Mouse (Mus musculus): ENCODE measurements around the gene Stag1. TPM values are rescaled to one million over a fixed set of nuclear protein-coding genes. Genes with fewer than 3 reads are reported as not detected.

Stag1 gene
- polyA plus RNA-seq, 1 experiment from 2014 or later = 41.6 TPM

GRCm38 (mm10) chr9:100984381-100985310 lies 387.0 kb downstream of the Stag1 start:
- no peaks in the 10 kb centered on the region for H3K27me3 ChIP-seq
- H3K4me2 ChIP-seq (replicated peaks) = no peak overlapping the region
- H3K36me3 ChIP-seq = peaks cover 46% of the 10 kb centered on the region
- peaks cover 4% of the 10 kb centered on the region; the same call in 1 of the 2 replicates for H3K9me3 ChIP-seq
- H3K4me3 ChIP-seq (replicated peaks) = no peak overlapping the region
- 96% methylated on average over 25 of the region's 25 CpGs for WGBS
- H3K27ac ChIP-seq = no peak overlapping the region
- ATAC-seq = no peak
- H3K9ac ChIP-seq (replicated peaks) = no peak overlapping the region
- no peaks in the 10 kb centered on the region for H3K4me1 ChIP-seq (replicated peaks)

- WGBS = 98% methylated on average over 5 of the region's 5 CpGs
- Histone ChIP-seq H3K9ac (replicated peaks) (no peak overlapping the region), H3K4me3 (replicated peaks) (no peak overlapping the region), H3K27ac (no peak overlapping the region), H3K9me3 (peaks cover 4% of the 10 kb centered on the region; the same call in 1 of the 2 replicates), H3K4me1 (replicated peaks) (no peaks in the 10 kb centered on the region), H3K27me3 (no peaks in the 10 kb centered on the region), H3K36me3 (peaks cover 46% of the 10 kb centered on the region), H3K4me2 (replicated peaks) (no peak overlapping the region)
- no peak for ATAC-seq
These were observed 389.4 kb downstream of the Stag1 start for GRCm38 (mm10) chr9:100987006-100987405.

- Histone ChIP-seq H3K4me3 (replicated peaks) (no peak overlapping the region), H3K27ac (no peak overlapping the region), H3K36me3 (peaks cover 46% of the 10 kb centered on the region), H3K27me3 (no peaks in the 10 kb centered on the region), H3K4me2 (replicated peaks) (no peak overlapping the region), H3K9me3 (peaks cover 4% of the 10 kb centered on the region; the same call in 1 of the 2 replicates), H3K4me1 (replicated peaks) (no peaks in the 10 kb centered on the region), H3K9ac (replicated peaks) (no peak overlapping the region)
- WGBS = 90% methylated on average over 3 of the region's 3 CpGs
- ATAC-seq = no peak
These were observed 390.3 kb downstream of the Stag1 start for GRCm38 (mm10) chr9:100987850-100988249.

- H3K27ac ChIP-seq = no peak overlapping the region
- H3K4me2 ChIP-seq (replicated peaks) = no peak overlapping the region
- H3K36me3 ChIP-seq = peaks cover 41% of the 10 kb centered on the region
- ATAC-seq = no peak
- 96% methylated on average over 5 of the region's 5 CpGs for WGBS
- H3K9me3 ChIP-seq = peaks cover 6% of the 10 kb centered on the region; the same call in 1 of the 2 replicates
- no peaks in the 10 kb centered on the region for H3K27me3 ChIP-seq
- H3K4me1 ChIP-seq (replicated peaks) = no peaks in the 10 kb centered on the region
- H3K9ac ChIP-seq (replicated peaks) = no peak overlapping the region
- no peak overlapping the region for H3K4me3 ChIP-seq (replicated peaks)
These were observed 393.0 kb downstream of the Stag1 start for GRCm38 (mm10) chr9:100990609-100991008.

GRCm38 (mm10) chr9:100991321-100991720 lies 393.7 kb downstream of the Stag1 start:
- Histone ChIP-seq H3K4me2 (replicated peaks) (no peak overlapping the region), H3K36me3 (peaks cover 40% of the 10 kb centered on the region), H3K9me3 (peaks cover 6% of the 10 kb centered on the region; the same call in 1 of the 2 replicates), H3K9ac (replicated peaks) (no peak overlapping the region), H3K4me1 (replicated peaks) (no peaks in the 10 kb centered on the region), H3K4me3 (replicated peaks) (no peak overlapping the region), H3K27me3 (no peaks in the 10 kb centered on the region), H3K27ac (no peak overlapping the region)
- WGBS = 90% methylated on average over 2 of the region's 2 CpGs
- no peak for ATAC-seq

- Histone ChIP-seq H3K4me3 (replicated peaks) (no peak overlapping the region), H3K36me3 (peaks cover 39% of the 10 kb centered on the region), H3K27ac (no peak overlapping the region), H3K9me3 (peaks cover 6% of the 10 kb centered on the region; the same call in 1 of the 2 replicates), H3K4me2 (replicated peaks) (no peak overlapping the region), H3K9ac (replicated peaks) (no peak overlapping the region), H3K4me1 (replicated peaks) (no peaks in the 10 kb centered on the region), H3K27me3 (no peaks in the 10 kb centered on the region)
- 81% methylated on average over 2 of the region's 2 CpGs for WGBS
- ATAC-seq = no peak
These were observed 394.6 kb downstream of the Stag1 start for GRCm38 (mm10) chr9:100992191-100992590.

- peaks cover 6% of the 10 kb centered on the region; the same call in 1 of the 2 replicates for H3K9me3 ChIP-seq
- no peaks in the 10 kb centered on the region for H3K27me3 ChIP-seq
- H3K27ac ChIP-seq = no peak overlapping the region
- H3K9ac ChIP-seq (replicated peaks) = no peak overlapping the region
- H3K4me2 ChIP-seq (replicated peaks) = no peak overlapping the region
- WGBS = 87% methylated on average over 4 of the region's 4 CpGs
- ATAC-seq = no peak
- no peak overlapping the region for H3K4me3 ChIP-seq (replicated peaks)
- H3K4me1 ChIP-seq (replicated peaks) = no peaks in the 10 kb centered on the region
- H3K36me3 ChIP-seq = peaks cover 39% of the 10 kb centered on the region
These were observed 396.3 kb downstream of the Stag1 start for GRCm38 (mm10) chr9:100993937-100994336.

- peaks cover 2% of the 10 kb centered on the region; the same call in 1 of the 2 replicates for H3K9me3 ChIP-seq
- H3K4me1 ChIP-seq (replicated peaks) = no peaks in the 10 kb centered on the region
- no peak overlapping the region for H3K27ac ChIP-seq
- H3K4me2 ChIP-seq (replicated peaks) = no peak overlapping the region
- H3K36me3 ChIP-seq = peaks cover 37% of the 10 kb centered on the region
- no peak overlapping the region for H3K9ac ChIP-seq (replicated peaks)
- H3K27me3 ChIP-seq = no peaks in the 10 kb centered on the region
- 96% methylated on average over 2 of the region's 2 CpGs for WGBS
- no peak overlapping the region for H3K4me3 ChIP-seq (replicated peaks)
- no peak for ATAC-seq
These were observed 399.5 kb downstream of the Stag1 start for GRCm38 (mm10) chr9:100997138-100997537.

GRCm38 (mm10) chr9:101002053-101002452 lies 404.5 kb downstream of the Stag1 start:
- ATAC-seq = no peak
- no peaks in the 10 kb centered on the region for H3K27me3 ChIP-seq
- no peaks in the 10 kb centered on the region for H3K4me1 ChIP-seq (replicated peaks)
- H3K27ac ChIP-seq = no peak overlapping the region
- 93% methylated on average over 4 of the region's 4 CpGs for WGBS
- peaks cover 22% of the 10 kb centered on the region for H3K36me3 ChIP-seq
- H3K4me3 ChIP-seq (replicated peaks) = no peak overlapping the region
- no peaks in the 10 kb centered on the region for H3K9me3 ChIP-seq
- H3K4me2 ChIP-seq (replicated peaks) = no peak overlapping the region
- H3K9ac ChIP-seq (replicated peaks) = no peak overlapping the region

- no peak for ATAC-seq
- 95% methylated on average over 8 of the region's 8 CpGs for WGBS
- Histone ChIP-seq H3K36me3 (peaks cover 22% of the 10 kb centered on the region), H3K27ac (no peak overlapping the region), H3K27me3 (no peaks in the 10 kb centered on the region), H3K9me3 (no peaks in the 10 kb centered on the region), H3K4me2 (replicated peaks) (no peak overlapping the region), H3K9ac (replicated peaks) (no peak overlapping the region), H3K4me3 (replicated peaks) (no peak overlapping the region), H3K4me1 (replicated peaks) (no peaks in the 10 kb centered on the region)
These were observed 405.2 kb downstream of the Stag1 start for GRCm38 (mm10) chr9:101002841-101003240.

GRCm38 (mm10) chr9:101003302-101003701 lies 405.7 kb downstream of the Stag1 start:
- H3K9ac ChIP-seq (replicated peaks) = no peak overlapping the region
- H3K9me3 ChIP-seq = no peaks in the 10 kb centered on the region
- ATAC-seq = no peak
- 88% methylated on average over 5 of the region's 5 CpGs for WGBS
- H3K27me3 ChIP-seq = no peaks in the 10 kb centered on the region
- peaks cover 20% of the 10 kb centered on the region for H3K36me3 ChIP-seq
- no peak overlapping the region for H3K4me3 ChIP-seq (replicated peaks)
- no peaks in the 10 kb centered on the region for H3K4me1 ChIP-seq (replicated peaks)
- H3K4me2 ChIP-seq (replicated peaks) = no peak overlapping the region
- H3K27ac ChIP-seq = no peak overlapping the region

GRCm38 (mm10) chr9:101005866-101006265 lies 408.3 kb downstream of the Stag1 start:
- Histone ChIP-seq H3K4me2 (replicated peaks) (no peak overlapping the region), H3K27me3 (no peaks in the 10 kb centered on the region), H3K27ac (no peak overlapping the region), H3K9ac (replicated peaks) (no peak overlapping the region), H3K4me3 (replicated peaks) (no peak overlapping the region), H3K9me3 (no peaks in the 10 kb centered on the region), H3K36me3 (peaks cover 13% of the 10 kb centered on the region), H3K4me1 (replicated peaks) (no peaks in the 10 kb centered on the region)
- no peak for ATAC-seq
- 85% methylated on average over 4 of the region's 4 CpGs for WGBS

All from midbrain, embryonic 13.5 days (tissue).